Mouse (Mus musculus) testis, adult 2 months (tissue): Measurements from ENCODE around the gene Npnt.

ENCODE experiments used
- CTCF ChIP-seq: fragments of 200-500 bp; IDR thresholded peaks from 2 replicates; pipeline ENCODE4 v1.5.1; 2012; ENCODE audit warnings: low read depth, mild to moderate bottlenecking, inconsistent platforms, low read length, moderate library complexity; ENCODE audit not compliant: control insufficient read depth, insufficient read depth, insufficient replicate concordance
- POLR2A ChIP-seq: fragments of 200-500 bp; IDR thresholded peaks from 2 replicates; pipeline ENCODE4 v1.6.1; 2012; ENCODE audit warnings: low read depth, mild to moderate bottlenecking, inconsistent platforms, low read length, moderate library complexity; ENCODE audit not compliant: control insufficient read depth

GRCm38 (mm10) chr3:132996299-132996698 lies 46.2 kb upstream of the Npnt start:
- TF ChIP-seq CTCF (no peak), POLR2A (no peak)
